Mouse (Mus musculus): ENCODE results near the gene Cdh16.

GRCm38 (mm10) chr8:104555191-104555590 lies 69.0 kb downstream of the Cdh16 start:
- TF ChIP-seq CTCF (IDR thresholded peaks at IDR 0.05; ENCODE audit: extremely low read depth, insufficient read length, insufficient replicate concordance, low read depth, low read length) (no peak), POLR2A (IDR thresholded peaks at IDR 0.05; ENCODE audit: low read depth, low read length) (no peak)
